Mouse (Mus musculus): ENCODE measurements at regions not wholly inside any gene's neighbourhood (a gene's known extent, or its start where the extent isn't known, plus 50 kb on each side); places are given as distances from the start of the nearest gene placed in this dataset.

DNA sequence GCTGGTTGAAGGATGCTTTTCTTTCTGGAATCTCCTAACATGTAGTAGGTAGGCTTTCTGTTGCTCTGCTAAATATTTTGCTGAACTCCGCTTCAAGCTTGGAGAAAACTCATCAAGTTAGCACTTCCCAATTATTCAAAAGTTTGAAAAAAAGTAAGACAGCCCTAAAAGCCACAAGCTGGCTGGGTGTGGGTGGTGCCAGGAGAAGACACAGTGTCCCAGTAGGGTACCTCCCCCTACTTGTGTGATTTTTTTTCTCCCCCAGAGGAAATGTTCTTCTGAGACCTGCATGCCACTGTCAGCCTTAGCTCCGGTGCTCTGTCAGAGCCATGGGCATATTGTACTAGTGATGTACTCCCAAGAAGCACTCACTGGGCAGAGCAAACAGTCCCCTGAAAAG, 96.8 kb upstream of the Pfn2 start:
- TF ChIP-seq POLR2A (IDR thresholded peaks at IDR 0.05; ENCODE audit: insufficient read depth, low read length) = no peak
- TF ChIP-seq CTCF (IDR thresholded peaks at IDR 0.05; ENCODE audit: low read depth, low read length) = no peak
- TF ChIP-seq EP300 (IDR thresholded peaks at IDR 0.05; ENCODE audit: insufficient read depth, low read depth, low read length) = no peak

Measured in ES-Bruce4 (cell line).